Mouse (Mus musculus) urinary bladder, postnatal 10 days (tissue): Measurements from ENCODE around the gene Aox2.
"Not testable (repeated sequence)": the region's sequence is repeated elsewhere in the genome, so short reads cannot be mapped to it uniquely, and the experiment has no call there.

Source experiments
- DNase-seq: peaks from one replicate; pipeline ENCODE4 v3.0.0; 2022; ENCODE audit warnings: low spot score

Gene Aox2

DNA sequence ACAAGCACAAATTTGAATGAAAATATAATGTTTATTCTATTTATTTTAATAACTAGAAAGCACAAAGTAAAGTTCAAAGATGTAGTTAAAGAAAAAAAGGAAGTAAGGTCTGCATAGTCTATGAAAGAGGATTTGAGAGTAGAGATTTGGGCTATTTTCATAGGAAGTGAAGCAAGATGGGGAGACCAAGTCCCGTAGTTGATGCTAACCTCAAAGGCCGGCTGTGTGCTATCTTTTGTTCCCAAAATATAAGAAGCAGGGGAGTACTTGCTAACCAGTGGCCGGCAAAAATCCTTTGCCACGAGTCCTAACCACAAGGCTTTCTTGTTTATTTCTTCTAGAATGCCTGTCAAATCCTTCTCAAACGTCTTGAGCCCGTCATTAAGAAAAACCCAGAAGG, 70.6 kb downstream of the Aox2 start:
- no peak for DNase-seq

DNA sequence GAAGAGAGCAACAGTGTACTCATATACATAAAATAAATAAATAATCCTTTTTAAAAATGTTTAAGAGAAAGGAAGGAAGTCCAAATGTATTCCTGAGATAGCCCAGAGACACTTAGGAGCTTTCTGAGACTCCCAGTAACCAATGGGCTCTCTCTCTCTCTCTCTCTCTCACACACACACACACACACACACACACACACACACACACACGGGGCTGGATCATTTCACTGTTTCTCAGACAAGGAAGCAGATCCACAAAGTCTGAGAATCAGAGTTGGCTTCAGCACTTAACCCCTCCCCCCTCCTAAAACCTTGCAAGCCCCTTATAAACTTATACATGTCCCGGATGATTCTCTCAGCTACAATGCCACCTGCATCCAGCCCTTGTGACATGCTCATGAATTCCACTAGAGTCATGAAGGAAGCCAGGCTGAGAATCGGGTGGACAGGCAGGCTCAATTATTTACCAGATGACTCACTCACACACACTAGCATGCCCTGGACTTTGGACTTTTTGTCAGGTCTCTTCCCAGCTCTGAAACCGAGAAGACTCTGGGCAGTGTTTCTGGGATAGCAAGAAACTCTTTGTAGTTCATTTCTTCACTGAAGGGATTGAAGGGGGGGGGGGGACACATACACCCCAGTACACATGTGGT, 75.2 kb downstream of the Aox2 start:
- DNase-seq = no peak

DNA sequence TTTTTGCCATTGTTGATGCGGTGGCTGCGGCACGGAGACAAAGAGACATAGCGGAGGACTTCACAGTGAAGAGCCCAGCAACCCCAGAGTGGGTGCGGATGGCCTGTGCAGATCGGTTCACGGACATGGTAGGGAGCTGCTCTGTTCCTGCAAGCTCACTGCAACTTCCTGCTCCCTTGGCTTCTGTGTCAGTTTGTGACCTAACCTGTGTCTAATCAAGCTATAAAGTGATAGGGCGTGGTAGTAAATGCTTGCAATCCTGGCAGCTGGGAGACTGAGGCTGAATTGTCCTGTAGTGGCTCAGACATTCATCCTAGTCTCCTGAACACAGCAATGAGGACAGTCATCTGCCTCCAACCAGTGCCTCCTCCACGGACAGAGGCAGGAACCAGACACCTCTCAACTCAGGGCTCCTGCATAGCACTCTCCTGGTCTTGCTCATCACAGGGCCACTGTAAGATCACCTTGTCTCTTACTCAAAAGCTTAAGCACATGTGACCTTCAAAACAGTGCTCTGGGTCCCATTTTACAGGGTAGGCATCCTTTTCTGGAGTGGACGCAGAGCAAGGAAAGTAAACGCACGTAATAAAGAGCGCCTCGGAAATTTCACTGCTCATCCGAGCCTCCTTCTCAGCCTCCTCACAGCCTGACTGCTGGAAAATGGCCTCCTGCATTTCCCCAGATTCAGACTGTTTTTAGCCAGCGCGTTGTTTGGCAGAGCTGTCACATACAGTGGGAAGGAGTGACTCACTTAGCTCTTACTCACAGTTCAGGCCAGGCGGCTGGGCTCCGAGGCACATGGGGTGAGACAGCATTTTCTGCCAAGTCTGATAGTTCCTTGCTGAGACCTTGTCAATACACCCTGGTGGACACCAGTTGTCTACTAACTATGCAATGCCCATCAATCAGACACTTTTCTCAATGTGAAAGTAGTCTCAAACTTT, 81.1 kb downstream of the Aox2 start:
- DNase-seq = no peak

DNA sequence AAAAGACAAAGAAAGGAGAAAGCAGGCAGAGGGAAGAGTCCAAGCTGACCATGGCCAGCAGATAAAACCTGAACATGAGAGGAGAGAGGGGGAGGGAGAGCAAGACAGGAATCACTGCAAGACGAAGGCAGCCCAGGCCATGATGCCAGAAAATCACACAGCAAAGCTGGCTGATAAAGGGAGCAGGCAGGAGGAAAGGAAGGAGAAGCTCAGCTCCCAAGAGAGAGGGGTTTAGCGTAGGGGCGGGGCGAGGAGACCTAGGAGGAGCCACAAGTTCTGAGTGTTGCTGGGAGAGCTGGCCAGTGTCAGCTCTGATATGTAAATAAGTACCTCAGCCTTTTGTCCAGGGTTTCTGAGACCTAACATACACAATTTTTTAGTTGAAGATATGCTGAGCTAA, 84.2 kb downstream of the Aox2 start:
- no peak for DNase-seq

DNA sequence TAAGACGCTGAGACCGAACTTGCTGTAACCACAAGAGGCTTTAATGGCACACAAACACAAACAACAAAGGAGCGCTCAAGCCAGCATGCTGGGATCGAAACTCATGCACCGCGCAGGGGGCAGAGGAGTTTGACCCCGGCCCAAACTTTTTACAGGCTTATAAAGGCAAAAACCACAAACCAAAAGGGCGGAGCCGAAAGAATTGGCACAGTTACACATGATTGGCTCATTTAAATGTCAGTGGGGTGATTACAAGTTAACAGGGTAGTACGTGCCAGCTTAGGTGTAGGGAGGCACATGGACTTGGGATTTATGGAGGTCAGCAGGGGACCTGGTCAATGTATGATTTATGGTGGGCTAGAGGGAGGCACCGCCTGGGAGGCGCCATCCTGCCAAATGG, 86.4 kb downstream of the Aox2 start:
- DNase-seq = no peak

DNA sequence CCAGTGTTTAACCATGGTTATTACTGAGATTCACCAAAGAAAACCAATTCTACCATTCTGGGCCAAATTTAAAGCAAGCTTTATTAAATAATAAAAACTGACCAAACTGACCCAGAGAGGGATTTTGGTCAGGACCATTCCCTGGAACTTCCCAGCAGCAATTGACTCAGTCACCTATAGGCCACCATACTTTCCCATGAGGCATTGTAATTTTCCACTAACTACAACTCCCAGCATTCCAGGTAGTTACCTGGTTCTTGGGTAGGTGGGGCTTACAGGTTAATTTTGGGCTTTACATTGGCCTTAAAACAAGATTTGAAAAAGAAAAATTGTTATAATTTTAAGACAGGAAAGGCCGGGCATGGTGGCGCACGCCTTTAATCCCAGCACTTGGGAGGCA, 87.7 kb downstream of the Aox2 start:
- no peak for DNase-seq

DNA sequence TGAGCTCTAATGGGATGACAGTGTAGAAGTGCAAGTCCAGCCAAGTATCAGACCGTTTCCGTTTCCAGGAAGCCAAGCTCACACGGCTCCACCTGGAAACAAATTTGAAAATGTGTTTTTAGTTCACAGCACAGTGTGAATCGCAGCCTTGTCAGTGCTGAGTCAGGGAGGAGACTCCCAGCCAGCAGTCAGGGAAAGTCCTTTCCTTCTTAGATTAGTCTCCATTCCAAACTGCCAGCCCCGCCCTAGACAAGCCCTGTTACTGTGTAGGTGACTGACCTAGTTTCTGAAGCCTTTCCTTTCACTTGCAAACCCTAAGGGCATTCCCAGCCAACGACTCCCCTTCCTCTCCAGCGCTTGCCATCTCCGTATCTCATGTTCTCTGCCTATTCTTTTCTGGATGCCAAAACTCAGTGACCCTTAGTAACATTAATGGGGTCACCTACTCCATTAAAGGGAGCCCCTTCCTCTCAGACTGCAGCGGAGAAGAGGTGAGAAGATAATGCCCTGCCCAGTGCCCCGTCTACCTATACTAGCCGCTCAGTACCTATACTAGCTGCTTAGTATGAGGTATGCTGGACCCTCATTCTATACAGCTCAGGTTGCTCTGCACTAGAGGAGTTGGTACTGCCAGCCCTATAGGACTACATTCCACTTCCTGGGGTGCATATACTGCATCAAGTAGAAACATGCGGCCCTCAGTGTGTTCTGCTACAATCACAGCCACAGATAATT, 88.8 kb downstream of the Aox2 start:
- DNase-seq = no peak

DNA sequence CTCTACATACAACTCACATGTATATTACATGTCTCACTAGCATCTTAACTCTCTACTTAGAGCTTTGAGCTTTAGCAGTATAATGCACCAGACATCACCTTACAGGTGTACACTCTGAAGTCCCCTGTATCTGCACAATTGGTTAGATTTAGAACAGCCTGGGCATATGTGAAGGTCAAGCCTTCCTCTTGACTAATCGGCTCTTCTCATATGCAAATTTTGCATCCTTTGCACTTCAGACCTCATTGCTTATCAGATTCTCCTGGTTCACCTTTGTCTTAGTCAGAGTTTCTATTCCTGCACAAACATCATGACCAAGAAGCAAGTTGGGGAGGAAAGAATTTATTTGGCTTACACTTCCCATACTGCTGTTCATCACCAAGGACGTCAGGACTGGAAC, 91.6 kb downstream of the Aox2 start:
- no peak for DNase-seq

DNA sequence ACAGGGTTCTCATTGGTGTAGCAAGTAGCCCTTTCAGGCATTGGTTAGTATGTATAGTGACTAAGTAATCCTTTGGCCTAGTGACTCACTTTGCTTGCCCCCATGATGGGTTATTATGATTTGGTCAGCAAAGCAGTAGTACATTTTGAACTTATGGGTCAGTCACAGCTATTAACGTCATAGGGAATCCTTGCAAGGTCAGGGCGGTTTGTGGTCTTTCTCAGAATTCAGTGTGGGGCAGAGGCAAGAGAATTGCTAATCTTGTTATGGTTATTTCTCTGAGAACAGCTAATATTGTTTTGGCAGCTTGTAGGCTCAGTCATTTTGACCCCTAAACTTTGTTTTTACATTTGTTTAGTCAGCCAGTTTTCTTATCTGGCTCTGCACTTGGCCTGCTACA, 96.1 kb downstream of the Aox2 start:
- DNase-seq = not testable (repeated sequence)

DNA sequence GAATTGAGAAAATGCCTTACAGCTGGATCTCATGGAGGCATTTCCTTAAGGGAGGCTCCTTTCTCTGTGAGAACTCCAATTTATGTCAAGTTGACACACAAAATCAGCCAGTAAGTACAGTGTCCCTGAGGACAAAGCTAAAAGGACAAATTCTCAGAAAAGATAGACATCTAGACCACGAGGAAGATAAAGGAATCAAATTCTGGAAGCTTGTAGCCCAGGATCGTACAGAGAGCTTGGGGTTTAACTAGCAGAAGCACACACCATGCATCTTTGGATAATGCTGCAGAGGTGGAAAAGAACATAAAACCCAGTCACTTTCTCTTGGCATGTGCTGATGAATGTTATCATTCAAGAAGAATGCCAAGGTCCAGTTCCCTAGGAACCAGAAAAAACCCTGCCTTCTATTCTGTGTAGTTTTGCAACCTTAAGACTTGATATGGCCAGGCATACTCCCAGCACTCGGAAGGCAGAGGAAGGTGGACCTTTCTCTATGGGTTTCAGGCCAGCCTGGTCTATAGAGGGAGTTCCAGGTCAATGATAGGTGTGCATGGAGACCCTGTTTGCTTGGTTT, 97.5 kb downstream of the Aox2 start:
- DNase-seq = no peak

DNA sequence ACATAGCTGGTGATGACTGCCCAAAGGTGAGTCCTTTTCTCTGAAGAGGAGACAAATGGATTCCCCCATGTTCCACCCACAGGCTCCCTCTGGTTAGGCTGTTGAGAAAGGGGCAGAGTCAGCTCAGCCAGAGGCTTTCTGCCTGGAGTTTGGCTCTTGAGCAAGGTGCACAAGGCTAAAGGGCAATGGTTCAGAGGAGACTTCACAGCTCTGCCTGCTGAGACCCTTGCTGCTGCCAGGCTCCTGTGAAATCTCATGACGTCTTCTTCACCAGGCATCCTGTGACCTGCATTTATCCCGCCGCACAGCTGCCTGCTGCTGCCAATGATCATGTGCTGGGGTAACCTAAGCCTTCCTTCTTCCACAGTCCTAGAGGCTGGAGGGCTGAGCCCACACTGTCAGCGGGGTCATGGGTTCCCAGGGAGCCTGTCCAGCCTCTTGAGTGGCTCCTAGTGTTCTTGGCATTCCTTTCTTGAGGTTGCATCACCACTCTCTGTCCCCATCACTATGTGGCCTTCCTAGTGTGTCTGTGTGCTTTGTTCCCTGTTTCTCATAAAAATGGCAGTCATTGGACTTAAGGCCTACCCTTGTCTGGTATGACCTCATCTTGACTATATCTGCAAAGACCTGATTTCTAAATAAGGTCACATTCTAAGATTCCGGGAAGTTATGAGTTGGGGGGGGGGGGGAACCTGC, 104.6 kb downstream of the Aox2 start:
- no peak for DNase-seq

DNA sequence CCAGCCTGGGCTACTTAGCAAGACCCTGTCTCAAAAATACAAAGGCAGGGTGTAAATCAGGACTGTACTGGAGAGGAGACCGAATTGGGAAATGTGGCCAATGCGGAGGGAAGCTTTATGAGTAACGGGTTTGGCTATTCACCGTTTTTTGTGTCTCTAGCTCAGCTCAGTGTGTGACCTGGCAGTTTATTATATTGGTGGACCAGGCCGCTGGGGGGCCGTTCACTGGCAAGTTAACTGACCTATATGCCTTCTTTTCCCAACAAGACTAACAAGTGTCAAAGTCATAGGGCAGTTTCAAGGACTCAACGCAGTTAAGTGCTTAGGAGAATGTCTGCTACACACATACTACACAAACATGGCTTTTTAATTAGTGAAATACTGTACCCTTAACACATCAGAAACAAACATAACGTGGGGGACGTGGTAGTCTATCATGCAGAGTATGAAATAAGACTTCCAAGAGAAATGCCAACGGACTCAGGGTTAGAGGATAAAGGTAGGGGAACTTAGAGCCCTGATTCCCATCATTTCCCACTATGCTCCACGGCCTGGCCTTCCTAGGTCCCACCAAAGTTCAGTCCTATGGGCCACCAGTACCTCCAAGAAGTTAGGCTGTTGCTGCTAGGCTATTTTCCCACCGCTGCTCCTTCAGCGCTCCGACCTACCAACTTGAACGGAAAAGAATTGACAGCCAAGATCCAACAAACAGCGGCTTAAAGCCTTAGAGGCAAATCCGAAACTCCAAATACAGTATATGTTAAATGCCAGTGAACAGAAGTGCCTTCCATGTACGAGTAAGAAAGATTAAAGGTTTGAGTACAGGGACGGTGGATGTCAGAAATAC, 113.5 kb downstream of the Aox2 start:
- DNase-seq = no peak

DNA sequence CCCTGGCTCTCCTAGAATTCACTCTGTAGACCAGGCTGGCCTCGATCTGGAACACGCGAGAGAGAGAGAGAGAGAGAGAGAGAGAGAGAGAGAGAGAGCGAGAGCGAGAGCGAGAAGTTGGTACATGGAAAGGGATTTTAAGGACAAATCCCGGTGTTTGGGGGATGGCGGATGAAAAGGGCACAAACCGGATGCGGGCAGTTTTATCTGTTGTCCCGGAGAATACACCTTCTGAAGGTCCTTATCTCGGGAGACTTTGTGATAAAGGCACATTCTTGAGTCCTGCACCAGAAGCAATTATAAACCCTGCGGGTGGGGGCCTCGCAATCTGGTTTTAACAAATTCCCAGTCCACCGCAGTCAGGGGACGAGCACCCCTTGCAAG, 114.1 kb downstream of the Aox2 start:
- no peak for DNase-seq

DNA sequence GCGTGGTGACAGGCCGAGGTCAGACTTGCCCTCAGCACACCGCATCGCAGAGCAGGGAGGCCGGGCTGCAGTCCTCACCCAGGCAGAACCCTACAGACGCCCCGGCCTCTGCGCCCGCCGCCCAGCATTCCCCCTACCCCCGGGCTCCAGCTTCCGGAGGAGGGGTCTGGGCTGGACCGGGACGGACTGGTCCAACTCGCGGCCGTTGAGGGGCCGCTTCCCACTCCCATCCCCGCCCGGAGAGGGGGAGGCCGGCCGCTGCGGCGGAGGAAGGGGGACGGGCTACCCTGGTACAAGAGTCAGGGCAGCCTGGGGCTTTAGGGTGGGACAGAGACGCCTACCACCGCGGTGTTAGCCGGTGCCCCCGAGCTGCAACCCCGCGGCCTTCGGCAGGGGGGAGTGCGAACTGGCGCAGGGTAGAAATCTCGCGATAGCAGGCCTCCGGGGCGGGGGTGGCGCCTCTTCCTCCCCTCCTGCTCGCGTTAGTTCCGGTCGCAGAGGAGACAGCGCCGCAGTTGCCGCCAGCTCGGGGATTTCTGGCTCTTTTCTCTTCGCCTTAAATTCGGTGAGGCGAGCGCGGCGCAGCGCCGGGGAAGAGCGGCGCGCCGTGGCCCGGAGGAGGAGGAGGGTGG, 114.6 kb downstream of the Aox2 start, which contains the start of gene Bzw1:
Gene Bzw1, plus strand, starts transcription at position 247 of the 632 bp plus-strand sequence.
- peak; percentile 82 for DNase-seq

DNA sequence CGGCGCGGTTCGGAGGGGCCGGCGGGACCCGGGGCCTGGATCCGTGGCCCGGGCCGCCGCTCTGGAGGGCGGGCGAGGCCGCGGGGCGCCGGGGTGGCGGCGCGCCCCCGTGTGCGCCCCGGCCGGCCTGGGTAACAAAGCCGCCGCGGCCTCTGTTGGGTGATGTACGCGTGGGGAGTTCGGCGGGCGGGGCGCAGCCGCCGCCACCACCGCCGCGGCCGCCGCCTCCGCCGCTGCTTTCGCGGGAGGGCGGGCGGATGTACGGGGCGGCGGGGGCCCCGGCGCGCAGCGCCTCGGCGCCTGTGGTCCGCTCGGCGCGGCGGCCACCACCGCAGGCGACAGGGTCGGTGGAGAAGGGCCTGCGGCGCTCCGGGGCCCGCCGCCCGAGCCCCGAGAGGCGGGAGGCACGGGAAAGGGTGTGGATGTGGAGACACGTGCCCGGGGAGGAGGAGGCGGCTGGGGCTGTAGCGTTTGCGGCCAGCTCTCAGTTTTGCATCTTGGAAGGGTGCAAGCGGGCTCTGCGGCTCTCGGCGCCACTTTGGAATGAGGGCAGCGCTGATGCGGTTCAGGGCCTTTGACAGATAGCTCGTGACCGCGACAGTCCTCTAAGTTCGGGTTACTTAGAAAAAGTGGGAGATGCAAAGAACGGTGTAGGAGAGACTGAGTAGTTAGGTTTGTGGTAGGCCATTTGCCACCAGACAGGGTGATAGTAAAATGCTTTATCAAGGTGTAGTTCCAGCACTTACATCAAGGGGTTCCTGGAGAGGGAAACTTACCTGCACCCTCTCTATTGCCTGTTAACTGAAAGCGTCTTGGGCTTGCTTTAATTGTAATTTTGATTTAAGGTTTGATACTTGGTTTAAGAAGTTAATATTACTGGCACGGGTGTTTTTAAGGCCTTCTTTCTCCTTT, 115.4 kb downstream of the Aox2 start:
- DNase-seq = peak; percentile 26

DNA sequence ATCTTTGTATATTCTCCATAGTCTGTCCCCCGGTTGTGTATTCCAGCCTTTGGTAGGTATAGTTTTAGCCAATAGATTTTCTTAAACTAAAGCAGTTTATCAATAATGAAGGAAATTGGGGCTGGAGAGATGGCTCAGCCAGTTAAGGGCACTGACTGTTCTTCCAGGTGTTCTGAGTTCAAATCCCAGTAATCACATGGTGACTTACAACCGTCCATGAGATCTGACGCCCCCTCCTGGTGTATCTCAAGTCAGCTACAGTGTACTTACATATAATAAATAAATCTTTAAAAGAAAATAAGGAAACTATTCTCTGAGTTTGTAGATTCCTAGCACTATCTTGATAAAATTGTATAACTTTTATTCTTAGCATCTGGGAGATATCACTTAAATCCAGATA, 117.2 kb downstream of the Aox2 start:
- no peak for DNase-seq

DNA sequence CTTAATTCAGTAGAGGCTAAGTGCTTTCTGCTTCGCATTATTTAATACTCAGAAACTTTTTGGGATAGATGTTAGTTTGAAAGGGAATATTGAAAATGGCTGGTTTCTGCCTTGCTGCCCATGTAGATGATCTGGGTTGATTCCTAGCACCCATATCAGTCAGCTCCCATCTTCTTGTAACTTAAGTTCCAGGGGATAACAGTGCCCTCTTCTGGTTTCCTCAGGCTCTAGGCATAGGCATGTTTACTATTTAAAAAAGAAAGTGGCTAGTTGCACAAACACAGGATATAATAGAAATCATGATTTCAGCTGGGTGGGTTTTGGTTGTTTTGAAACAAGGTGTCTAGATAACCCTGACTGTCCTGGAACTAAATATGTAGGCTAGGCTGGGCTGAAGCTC, 118.1 kb downstream of the Aox2 start:
- DNase-seq = no peak

DNA sequence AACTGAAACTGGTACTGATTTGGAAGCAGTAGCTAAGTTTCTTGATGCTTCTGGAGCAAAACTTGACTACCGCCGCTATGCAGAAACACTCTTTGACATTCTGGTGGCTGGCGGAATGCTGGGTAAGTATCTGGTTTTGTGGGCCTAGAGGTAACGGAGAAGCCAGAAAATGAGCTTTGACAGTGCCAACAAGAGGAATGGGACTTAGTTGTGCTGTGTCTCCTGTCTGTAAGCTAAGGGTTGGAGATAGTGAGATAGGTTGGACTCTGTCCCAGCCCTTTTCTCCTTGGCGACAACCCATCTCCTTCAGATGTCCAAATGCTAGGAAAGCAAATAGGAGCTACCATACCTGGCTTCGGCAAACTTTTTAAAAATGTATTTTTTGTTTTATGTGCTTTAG, 119.6 kb downstream of the Aox2 start:
- no peak for DNase-seq

DNA sequence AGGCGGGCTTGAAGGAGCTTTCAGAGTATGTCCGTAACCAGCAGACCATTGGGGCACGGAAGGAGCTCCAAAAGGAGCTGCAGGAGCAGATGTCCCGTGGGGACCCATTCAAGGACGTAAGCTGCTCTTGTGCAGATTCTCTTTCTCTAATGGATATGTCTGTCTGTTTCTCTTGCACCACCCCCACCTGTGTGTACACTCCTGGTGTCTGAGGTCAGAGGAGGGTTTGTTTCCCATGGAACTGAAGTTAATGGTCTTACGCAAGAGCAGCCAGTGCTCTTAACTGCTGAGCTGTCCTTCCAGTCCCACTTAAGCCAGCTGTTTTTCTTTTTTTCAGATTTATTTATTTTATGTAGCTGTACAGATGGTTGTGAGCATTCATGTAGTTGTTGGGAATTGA, 123.3 kb downstream of the Aox2 start:
- DNase-seq = no peak
